Mouse (Mus musculus) mammary gland, adult 2 months (tissue): ENCODE data around the gene Pttg1ip. TPM values are rescaled to one million over a fixed set of nuclear protein-coding genes. Genes with fewer than 3 reads are reported as not detected.

Experiments used
- polyA plus RNA-seq: library from polyadenylated mRNA; depleted of rRNA; stranded (reverse); fragments of >200 nt; gene quantifications from 2 replicates; pipeline ENCODE4 v1.2.3, GENCODE M21; 2012; ENCODE audit warnings: low replicate concordance; rRNA removed

Gene Pttg1ip
- polyA plus RNA-seq, result 156 and 229 TPM in 2 replicates

DNA sequence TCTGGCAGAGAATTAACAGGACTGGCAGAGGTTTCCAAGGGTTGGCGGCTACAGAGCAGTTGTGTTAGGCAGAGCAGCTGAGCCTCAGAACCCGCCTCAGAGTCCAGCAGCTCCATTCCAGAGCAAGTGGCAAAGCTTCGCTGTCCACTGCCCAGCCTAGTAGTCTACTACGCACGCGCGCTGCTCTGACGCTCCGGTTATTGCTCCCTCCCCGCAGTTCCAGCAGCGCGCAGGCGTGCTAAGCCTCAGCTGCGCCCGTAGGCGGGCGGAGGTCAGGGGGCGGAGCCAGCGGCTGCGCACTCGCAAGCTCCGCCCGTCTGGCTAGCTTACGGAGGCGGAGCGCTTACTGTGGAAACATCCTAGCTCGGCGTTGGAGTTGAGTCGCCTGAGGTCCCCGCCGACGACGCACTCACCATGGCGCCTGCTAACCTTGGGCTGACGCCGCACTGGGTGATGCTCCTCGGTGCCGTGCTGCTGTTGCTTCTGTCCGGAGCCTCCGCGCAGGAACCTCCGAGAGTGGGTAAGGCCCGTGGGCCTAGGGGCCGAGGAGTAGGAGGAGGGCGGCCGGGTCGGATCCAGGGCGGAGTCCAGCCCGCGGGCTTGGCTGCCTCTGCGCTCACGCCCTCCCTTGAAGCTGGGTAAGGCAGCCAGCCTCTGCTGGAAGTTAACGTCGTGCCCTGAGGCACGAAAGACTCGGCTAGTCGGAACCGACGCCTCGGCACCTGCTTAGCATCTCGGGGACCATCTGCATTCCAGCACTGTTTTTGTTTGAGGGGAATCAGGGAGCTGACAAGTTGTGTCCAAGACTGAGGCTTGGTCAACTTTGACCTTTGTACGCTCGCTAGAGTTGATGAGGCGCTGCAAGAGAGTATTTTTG lies at the start of gene Pttg1ip:
Gene Pttg1ip, plus strand, starts transcription at position 313 of the 877 bp plus-strand sequence.

DNA sequence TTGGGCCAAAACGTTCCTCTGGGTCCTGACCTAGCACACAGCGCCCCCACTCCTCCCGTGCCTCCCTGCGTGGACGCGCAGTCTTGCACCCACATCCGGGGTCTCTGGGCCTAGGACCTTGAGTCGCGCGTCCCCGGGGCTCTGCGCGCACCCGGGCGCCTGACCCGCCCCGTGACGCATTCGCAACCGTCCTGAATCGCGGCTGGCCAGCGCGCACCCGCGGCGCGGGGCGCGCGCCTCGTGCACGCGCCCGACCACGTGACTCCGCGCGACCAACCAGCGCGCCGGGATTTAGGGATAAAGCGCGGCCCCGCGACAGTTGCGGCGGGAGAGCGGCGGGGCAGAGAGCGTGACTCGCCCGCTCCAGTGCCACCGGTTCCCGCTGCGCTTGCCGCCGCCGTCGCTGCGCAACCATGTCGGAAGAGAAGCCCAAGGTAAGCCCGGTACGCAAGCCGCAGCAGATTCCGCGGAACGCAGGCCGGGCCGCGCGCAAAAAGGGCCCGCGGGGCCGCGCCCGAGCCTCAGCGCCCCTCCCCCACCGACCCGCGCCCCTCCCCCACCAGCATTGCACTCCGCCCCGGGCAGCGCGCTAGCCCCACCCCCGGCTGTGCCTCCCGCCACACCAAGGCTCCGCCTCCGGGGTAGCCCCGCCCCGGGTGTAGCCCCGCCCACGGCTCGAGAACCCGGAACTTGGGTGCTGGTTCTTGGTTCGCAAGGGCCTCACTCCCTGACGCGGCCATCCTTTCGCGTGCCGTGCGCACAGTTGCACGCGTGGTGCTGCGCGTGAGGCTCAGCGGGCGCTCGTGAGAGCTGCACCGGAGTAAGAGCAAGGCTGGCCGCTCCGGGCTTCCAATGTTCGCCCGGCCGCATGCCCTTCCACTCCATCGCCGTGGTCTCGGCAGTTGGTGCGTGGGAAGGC lies 24.6 kb downstream of the Pttg1ip start, which contains the start of the genes Sumo3 and Gm49325:
Gene Sumo3, plus strand, starts transcription at position 190 of the 919 bp plus-strand sequence.
Gene Gm49325, plus strand, starts transcription at position 290 of the 919 bp plus-strand sequence.

DNA sequence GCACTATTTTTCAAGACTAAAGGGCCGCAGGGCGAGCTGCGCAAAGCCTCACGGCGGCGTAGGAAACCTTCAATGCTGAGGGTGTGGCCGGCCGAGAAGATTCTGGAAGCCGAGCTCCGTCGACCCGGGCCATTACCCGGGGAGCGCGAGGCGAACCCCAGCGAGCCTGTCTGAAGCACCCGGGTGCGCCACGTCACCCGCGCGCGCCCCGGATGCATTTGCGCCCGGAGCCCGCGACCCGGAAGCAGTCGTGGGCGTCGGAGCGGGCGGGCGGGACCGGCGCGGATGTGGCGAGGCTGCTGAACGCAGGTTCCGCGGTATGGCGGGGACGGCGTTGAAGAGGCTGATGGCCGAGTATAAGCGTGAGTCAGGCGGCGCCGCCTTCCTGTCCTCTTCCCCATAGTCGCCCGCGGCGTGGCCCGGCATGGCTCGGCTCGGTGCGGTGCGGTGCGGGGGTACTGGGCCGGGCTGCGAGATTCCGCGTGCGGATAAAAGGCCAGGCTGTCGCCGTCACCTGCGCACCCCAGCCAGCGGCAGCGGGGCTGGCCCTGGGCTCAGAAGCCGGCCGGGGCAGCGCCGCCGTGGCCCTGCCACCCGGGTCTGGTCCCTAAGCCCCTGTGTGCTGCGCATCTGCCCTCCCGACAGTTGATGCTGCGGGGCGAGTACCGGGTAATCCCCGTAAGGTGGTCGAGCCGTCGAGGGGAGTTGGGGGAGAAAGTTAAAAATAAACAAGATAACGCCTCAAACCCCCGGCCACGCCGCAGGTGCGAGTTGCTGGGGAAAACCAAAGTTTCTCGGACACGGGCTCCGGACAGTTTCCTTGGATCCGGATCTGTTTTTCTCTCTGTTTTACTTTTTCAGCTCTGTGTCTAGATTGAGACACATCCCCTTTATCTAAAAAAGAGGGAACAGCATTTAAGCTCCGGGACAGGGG lies 40.8 kb downstream of the Pttg1ip start, which contains the start of gene Ube2g2:
Gene Ube2g2, plus strand, starts transcription at position 221 of the 934 bp plus-strand sequence.

Other genes with a start within 250 kb of the Pttg1ip start
- 7.3 and 9.4 TPM in 2 replicates for gene Adarb1, start 163.4 kb upstream of the Pttg1ip start, polyA plus RNA-seq
- 22.0 and 26.7 TPM in 2 replicates for gene Fam207a, start 65.9 kb upstream of the Pttg1ip start, polyA plus RNA-seq
- 54.9 and 63.3 TPM in 2 replicates for gene Itgb2, start 51.5 kb upstream of the Pttg1ip start, polyA plus RNA-seq
- gene Sumo3, start 24.4 kb downstream of the Pttg1ip start, polyA plus RNA-seq, result 136 and 145 TPM in 2 replicates
- gene Gm49325, start 24.5 kb downstream of the Pttg1ip start, polyA plus RNA-seq, result not detected in 2 replicates
- 37.7 and 49.2 TPM in 2 replicates for gene Ube2g2, start 40.6 kb downstream of the Pttg1ip start, polyA plus RNA-seq
- gene Tspear, start 104.8 kb downstream of the Pttg1ip start, polyA plus RNA-seq, result 0.49 and 0.69 TPM in 2 replicates
- not detected in 2 replicates for gene Gm19402, start 109.0 kb downstream of the Pttg1ip start, polyA plus RNA-seq
- gene Gm9508, start 115.5 kb downstream of the Pttg1ip start, polyA plus RNA-seq, result not detected in 2 replicates
- not detected in 2 replicates for gene Gm10272, start 124.9 kb downstream of the Pttg1ip start, polyA plus RNA-seq
- not detected in 2 replicates for gene Gm10024, start 129.7 kb downstream of the Pttg1ip start, polyA plus RNA-seq
- gene Gm10142, start 134.1 kb downstream of the Pttg1ip start, polyA plus RNA-seq, result not detected in 2 replicates
- not detected in 2 replicates for gene Krtap12-1, start 138.9 kb downstream of the Pttg1ip start, polyA plus RNA-seq
- not detected in 2 replicates for gene Gm10100, start 144.8 kb downstream of the Pttg1ip start, polyA plus RNA-seq
- not detected in 2 replicates for gene Gm18596, start 160.9 kb downstream of the Pttg1ip start, polyA plus RNA-seq
- gene Gm9736, start 169.6 kb downstream of the Pttg1ip start, polyA plus RNA-seq, result not detected in 2 replicates
- not detected in 2 replicates for gene Gm3233, start 178.0 kb downstream of the Pttg1ip start, polyA plus RNA-seq
- not detected in 2 replicates for gene Gm3238, start 189.6 kb downstream of the Pttg1ip start, polyA plus RNA-seq
- not detected in 2 replicates for gene Gm7138, start 195.2 kb downstream of the Pttg1ip start, polyA plus RNA-seq
- gene Gm3250, start 200.8 kb downstream of the Pttg1ip start, polyA plus RNA-seq, result not detected in 2 replicates
- not detected in 2 replicates for gene Gm7137, start 206.5 kb downstream of the Pttg1ip start, polyA plus RNA-seq
- not detected in 2 replicates for gene Gm9639, start 213.4 kb downstream of the Pttg1ip start, polyA plus RNA-seq
- not detected in 2 replicates for gene Gm19668, start 217.4 kb downstream of the Pttg1ip start, polyA plus RNA-seq
- gene Gm9507, start 230.1 kb downstream of the Pttg1ip start, polyA plus RNA-seq, result not detected in 2 replicates
- gene Gm2696, start 233.0 kb downstream of the Pttg1ip start, polyA plus RNA-seq, result not detected in 2 replicates
- gene Krtap10-4, start 245.4 kb downstream of the Pttg1ip start, polyA plus RNA-seq, result not detected in 2 replicates